Mouse (Mus musculus): ENCODE measurements around the gene Cc2d1b.

Cc2d1b gene

GRCm38 (mm10) chr4:108664407-108664806 lies 44.7 kb downstream of the Cc2d1b start:
- no peak for DNase-seq

Data from thymus, postnatal 36 days (tissue).